Mouse (Mus musculus) cortical plate, adult 2 months (tissue): Measurements from ENCODE around the gene Spty2d1. TPM values are rescaled to one million over a fixed set of nuclear protein-coding genes. Genes with fewer than 3 reads are reported as not detected.
A peak's percentile ranks its signal among the peaks of the same experiment; 100 is the strongest.

Experiments
- H3K27ac ChIP-seq: fragments of 200-500 bp; 2 replicates; pipeline ENCODE4 v1.5.1; 2012; ENCODE audit warnings: low read length, control low read depth, inconsistent platforms; ENCODE audit not compliant: insufficient read depth
- H3K4me1 ChIP-seq: fragments of 200-500 bp; 2 replicates; pipeline ENCODE4 v1.6.1; 2011; ENCODE audit warnings: low read length; ENCODE audit not compliant: control insufficient read depth, insufficient read depth
- H3K4me3 ChIP-seq: fragments of 200-500 bp; 2 replicates; pipeline ENCODE4 v1.5.1; 2011; ENCODE audit warnings: mild to moderate bottlenecking, low read length, control low read depth; ENCODE audit not compliant: insufficient read depth
- CTCF ChIP-seq: fragments of 200-500 bp; IDR thresholded peaks from 2 replicates; pipeline ENCODE4 v1.5.1; 2011; ENCODE audit warnings: mild to moderate bottlenecking, control low read depth, low read length; ENCODE audit not compliant: insufficient read depth; ENCODE audit errors: extremely low read depth
- POLR2A ChIP-seq: fragments of 200-500 bp; IDR thresholded peaks from 2 replicates; pipeline ENCODE4 v1.6.1; 2011; ENCODE audit warnings: mild to moderate bottlenecking, low read length, control low read depth; ENCODE audit not compliant: insufficient read depth; ENCODE audit errors: extremely low read depth
- polyA plus RNA-seq: library from polyadenylated mRNA; depleted of rRNA; stranded (reverse); fragments of >200 nt; gene quantifications from 2 replicates; pipeline ENCODE4 v1.2.3, GENCODE M21; 2012

Gene Spty2d1
- polyA plus RNA-seq, 1 experiment: 6.8 TPM

- Histone ChIP-seq H3K27ac (no peak overlapping the region), H3K4me3 (no peak overlapping the region), H3K4me1 (0 out of 2 replicates have a peak, but pooled peaks cover 1% of the 10 kb centered on the region)
- TF ChIP-seq CTCF: no peak
- no peak for TF ChIP-seq POLR2A
Observed at GRCm38 (mm10) chr7:47013131-47013767, 5.0 kb upstream of the Spty2d1 start.

GRCm38 (mm10) chr7:47007818-47008167 is 418 bp downstream of the Spty2d1 start:
- H3K4me1 ChIP-seq: peaks cover 6% of the 10 kb centered on the region; the same call in 1 of the 2 replicates

GRCm38 (mm10) chr7:47007109-47007780 is 966 bp downstream of the Spty2d1 start:
- H3K27ac ChIP-seq: 0 out of 2 replicates have a peak overlapping the region, but pooled peaks have one; percentile 19
- H3K4me3 ChIP-seq: peak overlapping the region; percentile 75
- no peak for TF ChIP-seq CTCF
- TF ChIP-seq POLR2A: no peak
- peaks cover 7% of the 10 kb centered on the region; the same call in 1 of the 2 replicates for H3K4me1 ChIP-seq

More at GRCm38 (mm10) chr7:47007818-47008167, 418 bp downstream of the Spty2d1 start:
- H3K27ac ChIP-seq: peak overlapping the region; percentile 19
- TF ChIP-seq CTCF: 0 out of 2 replicates have a peak, but pooled peaks have one; percentile 4
- no peak for TF ChIP-seq POLR2A
- peak overlapping the region; percentile 75 for H3K4me3 ChIP-seq

GRCm38 (mm10) chr7:47003411-47004115 is 4.6 kb downstream of the Spty2d1 start:
- no peak overlapping the region for H3K27ac ChIP-seq
- H3K4me3 ChIP-seq: no peak overlapping the region
- peaks cover 12% of the 10 kb centered on the region for H3K4me1 ChIP-seq
- TF ChIP-seq CTCF (no peak), POLR2A (no peak)

- peaks cover 12% of the 10 kb centered on the region for H3K4me1 ChIP-seq
- no peak for TF ChIP-seq CTCF
- no peak for TF ChIP-seq POLR2A
- no peak overlapping the region for H3K4me3 ChIP-seq
- H3K27ac ChIP-seq: no peak overlapping the region
Observed at GRCm38 (mm10) chr7:47001900-47002275, 6.3 kb downstream of the Spty2d1 start.

- Histone ChIP-seq H3K27ac (no peak overlapping the region), H3K4me1 (peaks cover 12% of the 10 kb centered on the region), H3K4me3 (no peak overlapping the region)
- TF ChIP-seq CTCF (no peak), POLR2A (no peak)
Observed at GRCm38 (mm10) chr7:47001125-47001899, 6.9 kb downstream of the Spty2d1 start.

GRCm38 (mm10) chr7:47000644-47000983 is 7.6 kb downstream of the Spty2d1 start:
- no peak overlapping the region for H3K27ac ChIP-seq
- TF ChIP-seq POLR2A (no peak), CTCF (no peak)
- no peak overlapping the region for H3K4me3 ChIP-seq
- H3K4me1 ChIP-seq: peaks cover 11% of the 10 kb centered on the region

- TF ChIP-seq POLR2A (no peak), CTCF (no peak)
- H3K4me1 ChIP-seq: peaks cover 10% of the 10 kb centered on the region
- H3K4me3 ChIP-seq: no peak overlapping the region
- H3K27ac ChIP-seq: no peak overlapping the region
Observed at GRCm38 (mm10) chr7:46999983-47000643, 8.1 kb downstream of the Spty2d1 start.

- H3K4me1 ChIP-seq: peaks cover 10% of the 10 kb centered on the region
- H3K4me3 ChIP-seq: no peak overlapping the region
- no peak overlapping the region for H3K27ac ChIP-seq
- TF ChIP-seq CTCF (no peak), POLR2A (no peak)
Observed at GRCm38 (mm10) chr7:46998942-46999341, 9.3 kb downstream of the Spty2d1 start.
